Mouse (Mus musculus): ENCODE measurements around the gene A230072I06Rik.

Gene A230072I06Rik

DNA sequence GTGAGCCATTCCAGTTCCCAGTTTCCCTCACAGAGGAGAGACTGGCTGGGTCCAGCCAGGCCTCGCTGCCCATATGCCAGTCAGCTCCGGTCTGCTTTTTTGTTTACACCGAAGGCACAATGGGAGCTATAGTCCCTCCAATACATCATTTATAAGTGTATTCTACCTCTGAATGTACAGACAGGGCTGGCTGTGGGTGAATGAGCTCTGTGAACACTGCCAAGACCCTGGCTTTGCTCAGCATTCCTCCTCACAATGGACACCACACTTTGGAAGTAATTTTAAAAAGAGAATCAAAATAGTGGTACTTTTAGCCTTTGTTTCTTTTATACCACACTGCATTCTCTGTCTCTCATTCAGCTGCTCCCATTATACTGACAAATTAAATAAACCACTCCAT lies 44.6 kb downstream of the A230072I06Rik start:
- in situ Hi-C loops (cut with MboI) = no loop called here

DNA sequence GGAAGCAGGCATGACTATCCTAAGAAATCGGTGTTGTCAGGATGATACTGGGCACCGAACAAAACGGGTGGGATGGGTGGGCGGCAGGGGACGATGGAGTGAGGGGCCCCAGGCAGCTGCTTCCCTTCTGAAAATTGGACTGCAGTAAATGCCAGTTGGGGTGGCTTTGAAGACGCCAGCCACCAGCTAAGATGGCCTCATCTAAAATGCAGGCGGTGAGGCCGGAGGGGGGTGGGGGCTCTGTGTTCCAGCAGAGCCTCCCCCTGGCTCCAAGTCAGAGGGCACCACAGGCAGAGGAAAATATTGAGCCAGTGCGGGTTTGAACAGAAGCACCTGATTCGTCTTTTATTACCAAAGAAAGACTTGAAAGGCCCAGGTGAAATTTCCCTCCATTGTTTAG lies 45.9 kb downstream of the A230072I06Rik start:
- in situ Hi-C loops (cut with MboI) = no loop called here

DNA sequence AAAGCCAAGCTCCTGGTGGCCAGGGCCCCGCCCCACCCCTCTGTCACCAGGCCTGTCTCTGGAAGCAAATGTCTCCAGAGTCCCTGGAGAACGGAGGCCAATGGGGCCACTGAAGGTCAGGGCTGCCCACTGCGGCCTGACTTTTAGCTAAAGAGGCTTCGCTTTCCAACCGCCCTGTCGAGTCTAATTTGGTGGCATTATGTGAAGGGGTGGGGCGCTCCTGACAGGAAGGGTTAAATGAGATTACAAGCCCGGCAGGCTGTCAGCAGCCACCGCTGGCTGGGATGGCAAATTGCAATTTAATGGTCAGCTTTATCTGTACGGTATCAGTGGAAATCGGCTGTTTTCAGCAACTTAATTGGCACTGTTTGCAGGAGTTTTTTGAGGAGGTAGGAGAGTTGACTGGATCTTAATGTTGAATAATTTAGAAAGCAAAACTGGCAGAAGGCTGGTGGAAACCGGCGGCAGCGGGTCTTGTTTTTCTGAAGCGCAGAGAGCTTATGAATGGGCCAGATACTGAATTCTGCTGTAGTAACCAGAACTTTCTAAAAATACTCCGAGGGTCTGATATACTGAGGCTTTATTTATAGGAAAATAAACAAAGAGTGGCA lies 46.5 kb downstream of the A230072I06Rik start:
- in situ Hi-C loops (cut with MboI) = no loop called here

DNA sequence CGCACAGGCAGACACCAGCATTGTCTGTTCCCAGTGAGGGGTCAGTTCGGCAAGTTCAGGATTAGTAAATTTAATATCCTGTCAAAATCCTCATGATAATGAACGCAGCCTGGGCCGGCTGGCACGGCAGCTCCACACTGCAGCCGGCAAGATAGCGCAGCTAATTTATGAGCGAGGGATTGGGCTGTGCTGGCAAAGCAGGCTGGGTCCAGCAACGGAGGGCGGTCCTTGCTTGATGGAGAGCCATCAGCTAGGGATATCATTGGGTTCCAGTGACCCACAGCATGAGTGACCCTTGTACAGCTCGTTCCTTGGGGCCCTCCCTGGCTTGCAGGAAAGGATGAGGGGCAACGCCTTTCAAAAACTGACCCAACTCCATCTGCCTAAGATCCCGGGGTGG lies 48.6 kb downstream of the A230072I06Rik start:
- in situ Hi-C loops (cut with MboI) = no loop called here

DNA sequence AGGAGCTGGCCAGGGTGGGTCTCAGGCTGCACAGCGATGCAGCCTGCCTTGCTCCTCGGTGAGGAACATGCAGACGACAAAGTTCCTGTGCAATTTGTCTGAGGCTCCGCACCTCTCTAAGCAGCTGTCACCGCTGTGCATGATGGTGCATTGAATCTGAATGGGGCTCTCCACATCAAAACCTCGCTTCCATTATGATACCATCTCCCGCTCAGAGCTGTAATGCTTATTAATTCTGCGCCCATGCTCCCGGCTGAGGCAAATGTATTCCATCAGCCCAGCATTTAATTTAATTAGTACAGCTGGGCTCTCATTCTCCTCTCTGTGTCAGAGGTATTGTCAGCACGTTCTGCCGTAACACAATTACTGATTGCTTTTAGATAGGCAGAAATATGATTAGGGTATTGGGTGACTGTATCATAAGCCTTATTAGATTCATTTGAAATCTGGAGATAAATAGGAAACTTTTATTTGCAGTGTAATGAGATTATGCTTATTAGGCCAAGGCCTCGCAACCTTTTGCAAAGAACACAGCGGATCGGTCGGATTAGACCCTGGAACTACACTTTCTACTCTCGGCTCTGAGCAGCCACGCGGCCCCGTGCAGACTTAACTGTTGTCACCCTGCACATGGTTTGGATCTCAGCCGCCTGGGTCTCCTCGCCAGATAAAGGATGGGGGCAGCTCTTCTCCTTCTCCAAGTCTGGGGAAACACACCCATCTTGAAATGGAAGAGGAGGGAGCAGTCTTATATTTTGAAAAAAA lies 49.3 kb downstream of the A230072I06Rik start:
- in situ Hi-C loops (cut with MboI) = no loop called here

DNA sequence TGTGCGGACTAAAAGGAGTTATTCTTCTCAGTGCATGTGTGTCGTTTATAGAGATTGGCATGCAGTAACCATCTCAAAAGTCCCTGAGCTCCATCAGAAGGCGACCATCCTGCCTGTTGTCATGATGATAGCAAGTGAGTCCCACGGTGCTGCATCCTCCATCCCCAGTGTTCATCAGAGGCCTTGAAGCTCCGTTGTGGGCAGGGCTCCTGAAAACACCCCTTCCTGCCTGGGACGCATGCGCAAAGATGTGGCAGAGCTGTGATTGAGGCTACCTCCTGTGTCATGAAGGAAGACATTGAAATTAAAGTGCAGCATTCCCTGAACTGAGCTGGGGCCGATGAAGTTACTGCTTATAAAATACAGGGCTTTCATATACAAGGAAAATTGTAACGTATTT lies 49.9 kb downstream of the A230072I06Rik start:
- in situ Hi-C loops (cut with MboI) = no loop called here

DNA sequence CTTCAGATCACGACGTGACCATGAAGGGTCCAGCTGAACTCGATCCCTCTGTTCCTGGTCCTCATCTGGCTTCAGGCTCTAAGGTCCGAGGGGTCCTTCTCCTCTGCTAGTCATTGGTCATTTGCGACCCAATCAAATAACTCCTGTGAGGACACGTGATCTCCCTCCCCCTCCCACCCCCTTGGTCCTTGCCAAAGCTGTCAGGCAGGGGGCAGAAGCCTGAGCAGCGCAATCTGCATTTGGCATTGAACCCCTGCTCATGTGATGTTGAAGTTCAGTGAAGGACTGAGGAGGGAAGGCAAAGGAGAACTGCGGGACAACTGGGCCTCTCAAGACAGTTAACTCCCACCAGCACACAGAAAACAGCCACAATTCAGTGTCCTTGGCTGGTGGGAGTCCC lies 51.4 kb downstream of the A230072I06Rik start:
- in situ Hi-C loops (cut with MboI) = no loop called here
